Mouse (Mus musculus) liver, embryonic 12.5 days (tissue): Measurements from ENCODE around the gene Hrh2. TPM values are rescaled to one million over a fixed set of nuclear protein-coding genes. Genes with fewer than 3 reads are reported as not detected.

Experiments
- ATAC-seq: fragments of 200-750 bp; cut with Nextera tagmentation; 2 replicates; pipeline ENCODE4 v1.8.0; 2017; ENCODE audit warnings: moderate number of reproducible peaks, mild to moderate bottlenecking, moderate library complexity
- H3K27ac ChIP-seq: fragments of 300-500 bp; sonication (generic); 2 replicates; pipeline ENCODE4 v1.5.1; 2016; ENCODE audit warnings: mild to moderate bottlenecking
- H3K27me3 ChIP-seq: fragments of 300-500 bp; sonication (generic); replicated peaks from 2 replicates; pipeline ENCODE4 v1.6.1; 2016; ENCODE audit warnings: mild to moderate bottlenecking, moderate library complexity
- H3K36me3 ChIP-seq: fragments of 300-500 bp; sonication (generic); 2 replicates; pipeline ENCODE4 v1.6.1; 2016; ENCODE audit warnings: mild to moderate bottlenecking, moderate library complexity
- H3K4me1 ChIP-seq: fragments of 300-500 bp; sonication (generic); 2 replicates; pipeline ENCODE4 v1.6.1; 2016
- H3K4me2 ChIP-seq: fragments of 300-500 bp; sonication (generic); 2 replicates; pipeline ENCODE4 v1.6.1; 2016; ENCODE audit warnings: mild to moderate bottlenecking, moderate library complexity
- H3K4me3 ChIP-seq: fragments of 300-500 bp; sonication (generic); 2 replicates; pipeline ENCODE4 v1.5.1; 2016; ENCODE audit warnings: mild to moderate bottlenecking, moderate library complexity
- H3K9ac ChIP-seq: fragments of 300-500 bp; sonication (generic); 2 replicates; pipeline ENCODE4 v1.6.1; 2016; ENCODE audit warnings: mild to moderate bottlenecking, moderate library complexity
- H3K9me3 ChIP-seq: fragments of 300-500 bp; sonication (generic); replicated peaks from 2 replicates; pipeline ENCODE4 v1.6.1; 2016; ENCODE audit warnings: mild to moderate bottlenecking, moderate library complexity
- WGBS: fragments of 180-500 bp; shearing (Covaris S2); methylation state at CpG from one replicate; pipeline ENCODE4 v1.1.7; 2016; ENCODE audit not compliant: insufficient replicate concordance; 5-methylcytosine and 5-hydroxymethylcytosine counted together
- polyA plus RNA-seq: library from polyadenylated mRNA; unstranded; fragments of >200 nt; fragmentation: Nextera tagmentation; extraction: Ambion mirVana; gene quantifications from 2 replicates; pipeline ENCODE4 v1.2.1, GENCODE M21; 2016

Hrh2 gene
- polyA plus RNA-seq, 1 experiment from 2014 or later: 0.08 TPM

DNA sequence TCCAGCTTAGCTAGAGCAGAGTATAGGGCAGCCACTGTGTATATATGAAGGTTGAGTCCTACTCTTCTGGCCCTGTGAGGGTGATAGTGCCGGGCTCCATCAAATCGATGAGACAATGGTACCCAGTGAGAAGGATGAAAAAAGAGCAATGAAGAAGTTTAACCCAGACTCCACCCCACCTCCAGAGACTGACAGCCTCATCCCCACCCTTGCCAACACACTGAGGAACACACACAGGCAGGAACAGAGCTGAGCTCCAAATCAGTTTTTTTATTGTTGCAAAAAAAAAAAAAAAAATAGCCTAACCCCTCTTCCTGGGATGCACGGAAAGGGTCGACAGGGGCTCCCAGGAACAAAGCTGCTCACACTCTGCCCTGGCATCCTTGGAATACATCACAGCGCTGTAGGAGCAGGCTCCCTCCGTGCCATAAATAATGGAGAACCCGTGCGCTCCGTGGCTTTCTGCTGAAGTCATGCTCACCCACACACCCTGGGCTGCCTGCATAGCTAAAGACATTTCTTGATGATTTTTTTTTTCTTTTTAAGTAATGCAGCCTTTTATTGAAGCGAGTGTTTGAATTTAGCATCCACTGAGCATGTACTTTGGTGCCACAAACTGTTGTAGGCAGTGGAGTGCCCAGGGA is 65.8 kb downstream of the Hrh2 start:
- Histone ChIP-seq H3K27ac (no peak overlapping the region), H3K36me3 (no peaks in the 10 kb centered on the region), H3K9ac (no peak overlapping the region), H3K4me2 (no peak overlapping the region), H3K4me1 (no peaks in the 10 kb centered on the region), H3K4me3 (no peak overlapping the region), H3K27me3 (peaks cover 3% of the 10 kb centered on the region; the same call in 1 of the 2 replicates), H3K9me3 (no peaks in the 10 kb centered on the region)
- 35% methylated on average over 10 of the region's 10 CpGs for WGBS
- no peak for ATAC-seq

GRCm38 (mm10) chr13:54258231-54258743 is 66.4 kb downstream of the Hrh2 start:
- no peak overlapping the region for H3K9ac ChIP-seq
- H3K27ac ChIP-seq: no peak overlapping the region
- no peaks in the 10 kb centered on the region for H3K4me1 ChIP-seq
- no peaks in the 10 kb centered on the region for H3K36me3 ChIP-seq
- no peak overlapping the region for H3K4me3 ChIP-seq
- ATAC-seq: no peak
- WGBS: 26% methylated on average over 8 of the region's 8 CpGs
- H3K4me2 ChIP-seq: no peak overlapping the region
- H3K9me3 ChIP-seq: no peaks in the 10 kb centered on the region
- H3K27me3 ChIP-seq: peaks cover 3% of the 10 kb centered on the region; the same call in 1 of the 2 replicates

DNA sequence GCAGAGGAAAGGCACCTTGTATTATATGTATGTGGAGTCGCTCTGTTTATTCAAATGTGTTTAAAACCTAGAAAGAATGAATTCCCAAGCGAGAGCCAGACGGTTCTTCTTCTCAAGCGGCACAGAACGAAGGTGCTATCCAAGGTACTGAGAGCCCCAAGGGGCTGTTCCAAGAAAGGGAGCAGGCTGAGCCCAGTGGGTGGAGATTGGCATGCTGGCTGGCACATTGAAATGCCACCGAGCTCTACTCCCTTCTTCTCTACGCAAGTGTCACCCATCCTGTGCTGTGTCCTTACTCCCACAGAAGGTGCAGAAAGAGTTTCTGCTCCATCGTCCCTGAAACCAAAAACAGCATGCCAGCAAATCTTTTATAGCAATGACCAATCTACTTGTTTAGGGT is 68.4 kb downstream of the Hrh2 start:
- H3K27me3 ChIP-seq: peaks cover 5% of the 10 kb centered on the region; the same call in 1 of the 2 replicates
- H3K4me3 ChIP-seq: no peak overlapping the region
- WGBS: 20% methylated on average over 8 of the region's 8 CpGs
- no peaks in the 10 kb centered on the region for H3K4me1 ChIP-seq
- ATAC-seq: no peak
- no peak overlapping the region for H3K27ac ChIP-seq
- H3K9ac ChIP-seq: no peak overlapping the region
- no peak overlapping the region for H3K4me2 ChIP-seq
- no peaks in the 10 kb centered on the region for H3K9me3 ChIP-seq
- no peaks in the 10 kb centered on the region for H3K36me3 ChIP-seq

DNA sequence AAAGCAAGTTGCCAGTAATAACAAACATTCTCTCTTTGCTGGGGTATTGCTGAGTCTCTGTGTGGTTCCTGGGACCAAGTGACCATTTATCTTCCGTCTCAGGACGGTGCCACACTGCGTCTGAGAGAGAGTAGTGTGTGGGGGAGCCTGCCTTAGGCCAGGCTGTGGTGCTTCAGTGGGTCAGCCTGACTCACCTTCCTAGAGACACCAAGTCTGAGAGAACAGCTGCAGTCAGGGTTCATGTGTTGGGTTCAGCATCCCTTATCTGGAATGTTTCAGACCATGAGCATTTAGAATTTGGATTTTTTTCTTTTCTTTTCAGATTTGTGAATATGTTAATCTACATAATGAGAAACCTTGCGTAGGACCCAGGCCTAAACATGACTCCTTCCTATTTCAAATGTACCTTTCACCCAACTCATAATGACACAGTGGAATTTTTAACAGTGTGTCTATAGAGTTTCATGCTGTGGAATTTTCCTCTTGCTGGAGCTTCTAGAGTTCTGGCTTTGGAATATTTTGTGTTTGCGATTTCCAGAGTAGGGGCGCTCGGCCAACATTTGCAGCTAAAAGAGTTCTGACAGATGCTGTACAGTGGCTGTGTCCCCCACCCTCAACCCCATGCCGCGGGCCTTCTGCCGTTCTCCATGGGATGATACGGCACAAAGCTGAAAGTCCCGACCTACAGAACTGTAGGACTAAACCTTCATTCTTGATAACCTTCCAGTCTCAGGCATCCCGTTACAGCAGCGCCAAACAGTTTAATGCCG is 71.0 kb downstream of the Hrh2 start:
- H3K9me3 ChIP-seq: no peaks in the 10 kb centered on the region
- H3K9ac ChIP-seq: no peak overlapping the region
- no peaks in the 10 kb centered on the region for H3K4me1 ChIP-seq
- no peaks in the 10 kb centered on the region for H3K36me3 ChIP-seq
- no peak overlapping the region for H3K27ac ChIP-seq
- no peak for ATAC-seq
- 76% methylated on average over 15 of the region's 15 CpGs for WGBS
- H3K4me2 ChIP-seq: no peak overlapping the region
- peaks cover 17% of the 10 kb centered on the region for H3K27me3 ChIP-seq
- H3K4me3 ChIP-seq: no peak overlapping the region

DNA sequence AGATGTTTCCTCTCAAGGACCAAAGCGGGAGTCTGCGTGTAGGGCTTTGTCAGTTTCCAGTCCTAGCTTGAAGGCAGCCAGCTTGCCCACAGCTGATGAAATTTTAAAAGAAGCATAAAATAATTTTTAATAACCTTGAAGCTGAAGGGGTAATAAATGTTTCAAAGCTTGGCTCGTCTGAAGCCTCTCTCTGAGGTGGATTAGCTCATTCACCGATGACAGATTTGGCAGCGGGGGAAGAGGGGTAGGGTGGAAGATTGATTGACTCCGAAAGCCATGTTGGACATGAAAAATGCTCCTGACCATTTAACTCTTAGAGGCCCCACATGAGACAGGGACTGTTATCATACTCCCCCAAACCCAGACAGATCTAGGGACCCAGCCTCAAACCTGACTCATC is 71.7 kb downstream of the Hrh2 start:
- no peak for ATAC-seq
- H3K4me2 ChIP-seq: no peak overlapping the region
- H3K36me3 ChIP-seq: no peaks in the 10 kb centered on the region
- no peaks in the 10 kb centered on the region for H3K9me3 ChIP-seq
- 67% methylated on average over 6 of the region's 6 CpGs for WGBS
- no peaks in the 10 kb centered on the region for H3K4me1 ChIP-seq
- no peak overlapping the region for H3K9ac ChIP-seq
- H3K27ac ChIP-seq: no peak overlapping the region
- H3K27me3 ChIP-seq: peaks cover 20% of the 10 kb centered on the region
- H3K4me3 ChIP-seq: no peak overlapping the region

- Histone ChIP-seq H3K4me2 (no peak overlapping the region), H3K36me3 (no peaks in the 10 kb centered on the region), H3K27ac (no peak overlapping the region), H3K4me1 (no peaks in the 10 kb centered on the region), H3K9me3 (no peaks in the 10 kb centered on the region), H3K4me3 (no peak overlapping the region), H3K27me3 (peaks cover 20% of the 10 kb centered on the region), H3K9ac (no peak overlapping the region)
- ATAC-seq: no peak
- 12% methylated on average over 9 of the region's 9 CpGs for WGBS
These were observed 74.5 kb downstream of the Hrh2 start for GRCm38 (mm10) chr13:54266472-54266871.

DNA sequence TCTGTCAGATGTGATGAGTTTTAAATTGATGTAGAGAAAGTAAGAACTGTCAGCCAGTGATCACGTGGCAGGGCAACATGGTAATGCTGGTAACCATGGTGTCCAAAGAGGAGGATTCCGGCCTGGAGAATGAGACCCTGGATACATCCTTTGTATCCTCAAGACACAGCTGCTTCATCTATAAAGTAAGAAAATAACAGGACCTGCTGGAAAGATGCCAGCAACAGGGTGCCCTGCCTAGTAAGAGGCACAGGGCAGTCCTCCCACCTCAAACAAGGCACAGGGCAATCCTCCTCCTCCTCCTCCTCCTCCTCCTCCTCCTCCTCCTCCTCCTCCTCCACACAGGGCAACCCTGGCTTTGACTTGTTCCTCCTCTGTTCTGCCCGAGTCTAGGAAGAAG is 77.2 kb downstream of the Hrh2 start:
- Histone ChIP-seq H3K4me1 (no peaks in the 10 kb centered on the region), H3K9me3 (no peaks in the 10 kb centered on the region), H3K4me3 (no peak overlapping the region), H3K9ac (no peak overlapping the region), H3K4me2 (no peak overlapping the region), H3K36me3 (no peaks in the 10 kb centered on the region), H3K27ac (no peak overlapping the region), H3K27me3 (peaks cover 20% of the 10 kb centered on the region)
- 54% methylated on average over 2 of the region's 3 CpGs for WGBS
- no peak for ATAC-seq

- Histone ChIP-seq H3K4me3 (no peak overlapping the region), H3K36me3 (no peaks in the 10 kb centered on the region), H3K27ac (no peak overlapping the region), H3K9me3 (no peaks in the 10 kb centered on the region), H3K4me2 (no peak overlapping the region), H3K4me1 (no peaks in the 10 kb centered on the region), H3K27me3 (peaks cover 20% of the 10 kb centered on the region), H3K9ac (no peak overlapping the region)
- 52% methylated on average over 8 of the region's 8 CpGs for WGBS
- no peak for ATAC-seq
These were observed 77.7 kb downstream of the Hrh2 start for GRCm38 (mm10) chr13:54269628-54270027.

- H3K9me3 ChIP-seq: no peaks in the 10 kb centered on the region
- H3K36me3 ChIP-seq: no peaks in the 10 kb centered on the region
- H3K9ac ChIP-seq: no peak overlapping the region
- 79% methylated on average over 7 of the region's 7 CpGs for WGBS
- H3K4me2 ChIP-seq: no peak overlapping the region
- no peak overlapping the region for H3K4me3 ChIP-seq
- H3K27me3 ChIP-seq: peaks cover 5% of the 10 kb centered on the region; the same call in 1 of the 2 replicates
- ATAC-seq: no peak
- H3K4me1 ChIP-seq: no peaks in the 10 kb centered on the region
- H3K27ac ChIP-seq: no peak overlapping the region
These were observed 80.1 kb downstream of the Hrh2 start for GRCm38 (mm10) chr13:54272076-54272475.

GRCm38 (mm10) chr13:54277406-54277805 is 85.5 kb downstream of the Hrh2 start:
- Histone ChIP-seq H3K9me3 (no peaks in the 10 kb centered on the region), H3K4me3 (no peak overlapping the region), H3K27me3 (peaks cover 18% of the 10 kb centered on the region), H3K9ac (no peak overlapping the region), H3K4me2 (no peak overlapping the region), H3K4me1 (no peaks in the 10 kb centered on the region), H3K27ac (no peak overlapping the region), H3K36me3 (no peaks in the 10 kb centered on the region)
- 69% methylated on average over 6 of the region's 6 CpGs for WGBS
- no peak for ATAC-seq

- WGBS: 77% methylated on average over 7 of the region's 7 CpGs
- Histone ChIP-seq H3K9me3 (no peaks in the 10 kb centered on the region), H3K4me1 (no peaks in the 10 kb centered on the region), H3K27ac (no peak overlapping the region), H3K9ac (no peak overlapping the region), H3K36me3 (no peaks in the 10 kb centered on the region), H3K27me3 (peaks cover 28% of the 10 kb centered on the region), H3K4me2 (no peak overlapping the region), H3K4me3 (no peak overlapping the region)
- ATAC-seq: no peak
These were observed 88.4 kb downstream of the Hrh2 start for GRCm38 (mm10) chr13:54280366-54280765.

DNA sequence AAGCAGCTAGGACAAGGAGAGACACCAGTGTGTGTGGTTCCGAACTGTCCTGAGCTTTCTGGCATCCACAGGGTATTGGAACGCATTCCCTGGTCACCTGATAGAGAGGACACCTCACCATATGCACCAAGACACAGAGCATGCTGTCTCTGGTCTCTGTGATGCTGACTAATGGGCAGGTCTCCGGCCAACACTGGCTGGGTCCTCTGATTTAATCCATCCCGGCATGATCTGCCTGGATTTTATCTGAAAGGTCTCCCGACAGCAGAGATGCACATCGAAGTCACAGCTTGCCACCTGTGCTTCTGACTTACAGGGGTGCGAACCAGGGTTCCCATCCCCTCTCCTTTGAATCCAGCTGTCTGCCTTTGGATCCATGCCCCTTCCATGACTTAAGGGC is 89.2 kb downstream of the Hrh2 start:
- ATAC-seq: no peak
- 60% methylated on average over 7 of the region's 7 CpGs for WGBS

More for the DNA sequence above, 89.2 kb downstream of the Hrh2 start:
- Histone ChIP-seq H3K9me3 (no peaks in the 10 kb centered on the region), H3K36me3 (no peaks in the 10 kb centered on the region), H3K4me3 (no peak overlapping the region), H3K4me2 (no peak overlapping the region), H3K27ac (no peak overlapping the region), H3K27me3 (peaks cover 28% of the 10 kb centered on the region), H3K9ac (no peak overlapping the region), H3K4me1 (no peaks in the 10 kb centered on the region)
